Mouse (Mus musculus): Measurements from ENCODE around the gene Ttc7b.

Ttc7b gene

DNA sequence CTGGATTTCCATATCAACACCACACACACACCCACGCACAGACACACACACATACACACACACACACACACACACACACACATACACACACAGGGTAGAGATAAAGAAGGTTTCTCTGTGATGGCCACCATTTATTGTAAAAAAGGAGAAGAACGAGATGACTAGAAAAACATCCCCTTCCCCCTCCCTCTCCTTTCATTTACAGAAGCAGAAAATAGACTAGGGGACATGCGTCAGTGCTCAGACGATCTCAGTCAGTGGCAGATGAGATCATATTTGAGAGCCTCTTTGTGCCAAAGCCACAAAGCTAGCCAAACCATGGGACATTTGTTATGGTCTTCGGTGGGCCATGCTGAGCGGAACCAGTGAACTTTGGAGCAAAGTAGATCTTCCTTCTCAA is 75.4 kb downstream of the Ttc7b start:
- peak; percentile 32 for DNase-seq

- no peak for DNase-seq
Measured at GRCm38 (mm10) chr12:100444671-100445165, 75.9 kb downstream of the Ttc7b start.

DNA sequence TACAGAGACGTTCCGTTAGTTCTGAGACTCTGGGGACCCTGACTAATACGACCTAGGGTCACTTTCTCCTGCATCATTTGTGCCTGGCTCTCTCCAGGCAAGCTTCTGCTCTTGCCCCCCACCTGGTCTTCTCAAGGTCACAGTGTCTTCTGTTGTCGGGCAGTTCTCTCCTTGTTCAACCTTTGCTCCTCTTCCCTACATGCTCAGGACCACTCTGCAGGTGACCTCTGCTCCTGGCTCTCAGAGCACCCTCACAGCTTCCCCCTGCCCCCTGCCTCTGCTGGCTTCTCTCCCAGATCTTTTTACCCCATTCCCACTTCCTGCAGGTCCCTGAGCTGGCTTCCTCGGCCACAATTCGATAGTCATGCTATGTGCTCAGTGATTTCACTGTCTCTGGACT is 77.2 kb downstream of the Ttc7b start:
- no peak for DNase-seq

- DNase-seq: no peak
Measured at GRCm38 (mm10) chr12:100441609-100442008, 79.0 kb downstream of the Ttc7b start.

GRCm38 (mm10) chr12:100439883-100440282 is 80.7 kb downstream of the Ttc7b start:
- DNase-seq: no peak

GRCm38 (mm10) chr12:100439145-100439755 is 81.4 kb downstream of the Ttc7b start:
- no peak for DNase-seq

- no peak for DNase-seq
Measured at GRCm38 (mm10) chr12:100438509-100438908, 82.1 kb downstream of the Ttc7b start.

DNA sequence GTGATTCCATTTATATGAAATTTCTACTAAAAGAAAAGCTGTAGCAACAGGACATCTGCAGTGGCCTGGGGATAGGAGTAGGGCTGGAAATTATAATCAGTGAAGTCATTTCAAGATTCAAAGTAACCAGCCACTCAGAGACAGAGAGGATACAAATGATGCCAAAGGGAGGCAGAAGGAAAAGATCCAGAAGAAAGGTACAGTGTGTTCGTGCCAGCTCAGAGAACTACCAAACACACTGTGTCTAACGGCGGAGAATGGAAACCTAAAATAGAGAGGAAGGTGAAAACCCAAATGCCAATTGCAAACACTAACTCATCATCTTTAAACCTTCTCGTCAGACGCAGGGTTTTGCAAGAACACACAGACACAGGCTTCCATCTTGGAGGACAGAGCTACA is 82.8 kb downstream of the Ttc7b start:
- no peak for DNase-seq

DNA sequence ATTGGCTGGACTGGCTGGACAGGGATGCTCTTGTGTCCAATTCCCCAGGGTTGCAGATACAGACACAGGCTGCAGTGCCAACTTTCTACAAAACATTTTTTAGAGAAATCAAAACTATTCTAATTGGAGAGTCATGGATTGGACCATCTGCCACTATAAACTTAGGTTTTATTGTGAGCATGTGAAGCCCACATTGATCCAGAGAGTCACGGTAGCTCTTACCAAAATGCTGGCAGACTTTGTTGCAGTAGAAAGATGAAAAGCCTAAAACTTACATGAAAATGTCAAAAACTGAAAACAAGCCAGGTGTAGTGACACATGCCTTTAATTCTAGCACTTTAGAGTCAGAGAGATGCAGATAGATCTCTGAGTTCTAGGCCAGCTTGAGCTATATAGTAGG is 84.9 kb downstream of the Ttc7b start:
- DNase-seq: no peak

GRCm38 (mm10) chr12:100431830-100432229 is 88.8 kb downstream of the Ttc7b start:
- no peak for DNase-seq

DNA sequence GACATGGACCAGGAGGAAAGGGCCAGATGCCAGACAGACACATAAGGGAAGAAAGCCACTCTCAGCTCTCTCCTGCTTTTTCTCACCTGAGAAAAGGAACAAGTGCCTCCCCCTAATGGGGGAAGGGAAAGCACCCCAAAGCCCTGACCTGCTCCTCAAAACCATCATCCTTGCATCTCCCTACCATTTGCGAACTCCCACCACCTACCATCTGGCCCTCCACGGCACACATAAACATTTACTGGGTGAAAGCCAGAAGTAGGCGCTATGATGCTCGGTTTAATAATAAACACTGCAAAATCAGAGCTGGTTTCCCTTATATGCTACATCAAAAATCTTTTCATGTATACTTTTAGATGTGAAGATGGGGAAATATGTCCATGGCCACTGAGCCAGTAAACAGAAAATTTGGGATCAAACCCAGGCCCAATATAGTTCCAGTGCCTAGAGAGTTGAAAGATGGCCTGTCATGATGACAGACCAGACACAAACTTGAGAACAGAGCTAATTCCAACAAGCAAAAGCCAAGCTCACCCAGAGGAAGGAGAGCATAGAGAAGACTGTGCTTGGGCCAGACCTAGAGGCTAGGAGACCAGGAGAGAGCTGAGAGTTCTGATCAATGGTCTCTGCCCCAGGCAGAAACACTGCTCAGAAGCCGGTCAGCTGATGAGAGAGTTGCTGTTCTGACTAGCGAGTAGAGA is 91.1 kb downstream of the Ttc7b start:
- no peak for DNase-seq

DNA sequence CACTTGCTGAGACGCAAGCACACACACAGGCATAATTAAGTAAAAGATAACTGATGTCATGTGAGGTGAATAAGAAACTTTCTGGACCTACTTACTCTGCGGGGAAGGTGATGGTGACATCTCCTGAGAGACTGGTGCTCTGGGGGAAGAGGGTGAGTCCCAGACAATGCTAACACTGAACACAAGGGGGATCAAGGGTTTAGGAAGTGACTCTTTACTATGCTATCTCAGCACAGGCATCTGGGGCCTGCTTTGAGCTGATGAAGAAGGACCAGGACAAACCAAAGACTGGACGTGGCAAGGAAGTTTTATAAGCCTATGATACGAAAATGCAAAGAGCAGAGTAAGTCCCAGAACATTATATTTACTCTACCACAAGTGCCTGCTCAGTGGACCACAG is 92.4 kb downstream of the Ttc7b start:
- no peak for DNase-seq

- DNase-seq: peak; percentile 25
Measured at GRCm38 (mm10) chr12:100426212-100426611, 94.4 kb downstream of the Ttc7b start.

DNA sequence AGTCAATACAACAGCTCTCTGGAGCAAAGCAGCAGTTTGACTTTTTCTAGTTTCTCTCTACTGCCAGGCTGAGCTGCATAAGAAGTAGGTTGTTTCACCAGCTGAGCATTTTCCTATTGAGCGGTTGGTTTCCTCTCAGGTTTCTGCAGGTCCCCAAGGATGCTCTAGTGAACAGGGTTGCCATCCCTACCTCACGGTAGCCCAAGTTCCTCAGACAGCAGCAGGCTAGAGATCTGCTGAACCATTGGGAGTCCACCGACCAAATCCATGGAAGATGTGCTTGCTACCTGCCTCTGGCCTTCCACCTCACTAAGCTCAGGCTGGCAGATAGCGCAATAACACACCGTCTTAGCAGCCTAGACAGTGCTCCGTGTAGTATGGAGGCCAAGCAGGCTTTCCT is 95.6 kb downstream of the Ttc7b start:
- no peak for DNase-seq

GRCm38 (mm10) chr12:100422286-100422820 is 98.3 kb downstream of the Ttc7b start:
- no peak for DNase-seq

- DNase-seq: peak; percentile 71
Measured at GRCm38 (mm10) chr12:100421538-100421937, 99.1 kb downstream of the Ttc7b start.

DNA sequence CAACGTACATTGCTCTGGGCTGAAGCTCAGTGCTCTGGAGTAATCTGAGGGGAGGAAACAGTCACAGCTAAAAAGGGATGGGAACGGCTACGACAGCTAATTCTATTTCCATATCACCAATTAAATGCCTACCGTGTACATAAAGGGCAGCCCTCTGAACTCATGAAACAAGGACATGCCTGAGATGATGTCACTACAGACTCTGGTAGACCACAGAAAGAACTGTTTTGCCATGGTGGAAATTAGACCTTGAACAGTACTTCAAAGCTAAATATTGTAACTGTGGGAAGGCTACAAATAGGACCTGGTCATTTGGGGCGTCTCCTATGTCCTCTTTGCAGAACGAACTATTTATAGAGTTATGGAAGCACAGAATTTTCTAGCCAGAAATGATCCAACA is 99.7 kb downstream of the Ttc7b start:
- no peak for DNase-seq

DNA sequence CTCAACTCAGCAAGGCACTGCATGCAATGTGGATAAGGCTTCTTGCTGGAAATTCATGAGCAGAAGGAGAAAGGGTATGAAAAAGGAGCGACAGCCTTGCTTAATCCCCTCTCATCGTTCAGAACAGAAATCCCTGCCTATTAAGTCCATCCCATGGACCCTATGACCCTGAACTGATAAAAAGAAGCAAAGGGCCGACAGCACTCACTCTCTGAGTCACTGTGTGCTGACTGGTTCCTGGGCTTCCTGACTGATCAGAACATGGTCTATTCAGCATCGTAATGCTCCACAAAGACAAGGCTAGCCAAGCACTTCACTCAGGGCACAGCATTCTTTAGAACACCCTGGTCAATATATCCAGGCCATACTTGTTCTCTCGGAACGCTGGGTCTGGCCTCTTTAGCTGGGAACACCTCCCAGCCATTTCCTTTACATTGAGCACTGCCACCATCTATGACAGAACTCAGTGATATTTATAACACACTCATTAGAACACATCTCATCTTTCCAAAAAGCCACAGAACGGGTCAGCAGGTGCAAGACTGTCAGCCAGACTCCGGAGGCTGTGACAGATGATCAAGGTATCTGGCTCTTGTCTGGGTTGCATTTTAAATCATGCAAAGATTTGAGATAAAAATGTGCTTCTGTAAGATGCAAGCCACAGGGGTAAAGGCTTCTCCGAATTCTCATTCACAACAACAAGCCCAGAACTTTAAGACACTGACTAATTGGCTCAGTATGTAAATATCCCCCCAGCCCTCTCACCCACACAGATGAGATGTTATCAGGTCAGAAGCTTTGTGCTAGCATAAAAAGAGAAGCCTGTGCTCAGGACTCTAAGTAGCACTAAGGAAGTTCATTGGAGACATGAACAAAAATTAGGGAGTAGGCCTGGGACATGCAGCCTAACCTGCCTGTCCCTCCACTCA is 100.4 kb downstream of the Ttc7b start:
- DNase-seq: no peak

DNA sequence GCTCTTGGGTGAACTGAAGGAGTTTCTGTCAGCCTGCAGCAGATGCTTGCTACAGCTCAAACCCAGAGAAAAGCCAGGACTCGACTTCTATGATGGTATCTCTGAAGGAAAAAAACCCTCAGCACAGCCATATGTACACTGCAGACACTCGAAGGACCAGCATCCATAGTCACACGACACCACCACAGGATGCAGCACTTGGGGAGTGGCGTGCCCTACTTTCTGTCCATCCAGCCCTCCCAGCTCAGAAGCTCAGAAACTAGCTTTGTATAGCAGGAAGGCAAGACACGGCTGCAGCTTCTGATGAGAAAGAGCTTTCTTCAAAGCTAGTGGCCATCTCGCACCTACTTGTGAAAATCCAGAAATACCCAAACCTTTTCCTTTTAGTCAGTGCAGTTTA is 104.8 kb downstream of the Ttc7b start:
- DNase-seq: no peak

DNA sequence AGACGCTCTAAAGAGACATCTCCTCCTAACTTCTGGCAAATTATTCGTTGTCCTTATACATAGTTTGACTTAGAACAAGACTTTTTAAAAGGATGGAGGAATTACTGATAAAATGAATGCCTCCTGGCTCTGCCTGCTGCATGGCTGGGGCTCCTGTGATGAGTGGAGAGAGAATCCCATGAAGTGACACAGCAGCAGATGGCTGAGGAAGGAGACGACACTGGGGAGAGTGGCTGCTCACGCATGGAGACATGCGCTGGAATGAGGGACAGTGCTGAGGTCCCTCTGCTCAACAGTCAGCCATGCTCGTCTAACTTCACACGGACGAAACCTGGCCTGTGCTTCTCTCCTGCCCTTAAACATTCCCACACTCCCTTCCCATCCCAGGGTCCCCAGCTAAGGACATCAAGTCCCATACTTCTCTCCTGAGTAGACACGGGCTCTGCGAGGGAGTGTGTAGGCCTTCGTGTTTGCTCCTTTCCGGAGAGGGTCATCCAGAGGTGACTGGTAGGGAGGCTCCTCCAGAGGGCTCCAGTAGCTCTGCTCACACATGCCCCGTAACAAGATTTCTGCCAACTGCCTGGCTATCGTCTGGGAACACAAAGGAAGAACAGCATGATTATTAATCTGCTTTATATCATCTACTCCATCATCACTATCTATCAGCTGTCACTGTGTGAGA is 105.8 kb downstream of the Ttc7b start:
- no peak for DNase-seq

DNA sequence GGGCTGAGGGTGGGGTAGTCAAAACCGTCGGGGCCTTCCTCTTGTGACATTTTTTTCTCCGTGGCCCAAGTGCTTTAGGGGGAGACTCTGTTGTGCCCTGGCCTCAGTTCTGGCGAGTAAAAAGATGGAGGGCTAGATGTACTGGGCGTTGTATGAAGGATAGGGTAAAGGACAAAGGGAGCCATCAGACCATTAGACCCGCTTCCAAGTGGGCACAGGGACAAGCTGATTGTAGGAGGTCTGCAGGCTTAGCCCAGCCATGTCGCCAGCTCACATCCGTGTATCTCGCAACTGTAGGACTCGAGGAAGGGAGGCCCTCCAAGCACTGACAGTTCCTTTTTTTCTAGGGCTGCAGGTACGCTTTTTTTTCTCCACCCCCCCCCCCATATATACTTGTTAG is 111.9 kb downstream of the Ttc7b start:
- DNase-seq: no peak

- no peak for DNase-seq
Measured at GRCm38 (mm10) chr12:100408143-100408542, 112.5 kb downstream of the Ttc7b start.

DNA sequence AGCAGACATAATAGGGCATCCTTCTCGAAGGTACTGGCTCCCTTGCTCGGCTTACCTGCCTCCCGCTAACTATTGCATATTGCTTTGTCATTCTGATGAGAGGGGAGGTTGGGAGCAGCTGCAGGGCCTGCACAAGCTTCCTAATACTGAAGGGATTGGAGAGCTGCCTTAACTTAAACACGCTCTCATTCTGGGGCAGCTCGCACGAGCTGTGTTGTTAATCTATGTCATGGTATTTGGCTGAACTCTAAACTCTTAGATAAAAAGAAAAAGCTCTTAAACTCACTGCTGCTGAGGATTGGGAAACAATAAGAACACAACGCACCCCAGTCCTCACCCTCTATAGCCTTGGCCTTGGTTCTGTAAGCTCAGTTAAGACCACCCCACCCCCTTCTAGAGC is 113.3 kb downstream of the Ttc7b start:
- DNase-seq: no peak

Measured in lung, postnatal 10 days (tissue).